Mouse (Mus musculus): ENCODE measurements around the gene Olfr603. TPM values are rescaled to one million over a fixed set of nuclear protein-coding genes. Genes with fewer than 3 reads are reported as not detected.
"Not testable (repeated sequence)": the region's sequence is repeated elsewhere in the genome, so short reads cannot be mapped to it uniquely, and the experiment has no call there.

Olfr603 gene
- polyA plus RNA-seq (2016; fragmentation: Nextera tagmentation; extraction: Ambion mirVana), result not detected in 2 replicates

DNA sequence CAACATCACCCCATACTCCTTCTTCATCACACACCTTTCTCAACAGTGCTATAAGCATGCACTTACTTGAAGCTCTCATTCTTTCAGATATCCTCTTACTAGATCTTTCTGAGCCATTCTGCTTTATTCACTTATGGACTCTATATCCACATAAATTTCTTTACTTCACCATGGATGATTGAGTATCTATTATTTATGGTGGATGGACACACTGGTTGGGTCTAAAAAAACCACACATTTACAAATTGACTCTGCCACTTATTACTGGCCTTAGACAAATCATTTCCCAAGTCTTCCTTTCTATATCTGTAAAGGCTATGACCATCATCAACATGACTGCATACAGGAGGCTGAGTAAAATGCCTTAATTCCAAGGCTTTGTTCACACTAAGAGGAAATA is at the start of gene Olfr603:
Gene Olfr603 (minus strand): TSS at position 101 of the 400 bp plus-strand sequence.
- Histone ChIP-seq H3K9me3 (replicated peaks) (no peaks in the 10 kb centered on the region), H3K4me3 (no peak within 1 kb of the TSS), H3K27ac (ENCODE audit: poor library complexity, severe bottlenecking) (no peak within 1 kb of the TSS), H3K4me1 (replicated peaks) (no peaks in the 10 kb centered on the region), H3K4me2 (no peak within 1 kb of the TSS), H3K9ac (no peak within 1 kb of the TSS), H3K27me3 (replicated peaks) (no peaks in the 10 kb centered on the region), H3K36me3 (no peaks in the 10 kb centered on the region)
- ATAC-seq (ENCODE audit: insufficient number of reproducible peaks, low FRiP score), result no peak

- 65% methylated on average over 1 of the region's 1 CpGs for WGBS
- ATAC-seq (ENCODE audit: insufficient number of reproducible peaks, low FRiP score); H3K36me3 ChIP-seq: not testable (repeated sequence)
Observed at GRCm38 (mm10) chr7:103414772-103415171, 28.8 kb upstream of the Olfr603 start, which contains the start of gene Usp17lc. Gene Usp17lc (plus strand): TSS chr7:103415072.

GRCm38 (mm10) chr7:103406521-103407055 is 20.6 kb upstream of the Olfr603 start:
- not testable (repeated sequence) for H3K4me3 ChIP-seq; H3K27ac ChIP-seq (ENCODE audit: poor library complexity, severe bottlenecking); H3K27me3 ChIP-seq (replicated peaks); H3K4me1 ChIP-seq (replicated peaks); H3K4me2 ChIP-seq; H3K9ac ChIP-seq; H3K36me3 ChIP-seq; H3K9me3 ChIP-seq (replicated peaks); ATAC-seq (ENCODE audit: insufficient number of reproducible peaks, low FRiP score)
- 60% methylated on average over 3 of the region's 3 CpGs for WGBS

More at GRCm38 (mm10) chr7:103414772-103415171, 28.8 kb upstream of the Olfr603 start, which contains the start of gene Usp17lc:
- H3K4me1 ChIP-seq (replicated peaks); H3K4me2 ChIP-seq; H3K9ac ChIP-seq; H3K27ac ChIP-seq (ENCODE audit: poor library complexity, severe bottlenecking); H3K27me3 ChIP-seq (replicated peaks); H3K9me3 ChIP-seq (replicated peaks); H3K4me3 ChIP-seq: not testable (repeated sequence)

DNA sequence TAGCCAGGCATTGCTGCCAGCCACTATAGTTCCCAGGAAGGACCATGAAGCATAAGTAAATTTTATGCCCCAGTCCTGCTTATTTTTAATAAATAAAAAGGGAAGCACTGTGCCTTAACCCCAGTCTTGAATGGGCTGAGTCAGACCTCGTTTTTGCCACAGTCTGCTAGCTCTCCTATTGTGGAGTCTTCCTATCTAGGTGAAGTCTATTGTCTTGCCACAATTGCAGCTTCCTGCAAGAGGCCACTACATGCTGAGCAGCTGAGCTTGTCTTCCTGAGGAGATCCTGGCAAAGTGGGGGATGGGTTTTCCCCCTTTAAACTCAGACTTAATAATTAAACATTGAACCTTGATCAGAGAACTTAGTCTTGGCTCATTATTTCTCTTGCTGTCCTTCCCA is 13.0 kb upstream of the Olfr603 start:
- H3K4me1 ChIP-seq (replicated peaks), result no peaks in the 10 kb centered on the region
- H3K9ac ChIP-seq, result no peak overlapping the region
- H3K27ac ChIP-seq (ENCODE audit: poor library complexity, severe bottlenecking), result no peak overlapping the region
- H3K36me3 ChIP-seq, result no peaks in the 10 kb centered on the region
- WGBS, result 9% methylated on average over 1 of the region's 1 CpGs
- H3K4me3 ChIP-seq, result no peak overlapping the region
- H3K9me3 ChIP-seq (replicated peaks), result no peaks in the 10 kb centered on the region
- no peaks in the 10 kb centered on the region for H3K27me3 ChIP-seq (replicated peaks)
- ATAC-seq (ENCODE audit: insufficient number of reproducible peaks, low FRiP score), result no peak
- no peak overlapping the region for H3K4me2 ChIP-seq

DNA sequence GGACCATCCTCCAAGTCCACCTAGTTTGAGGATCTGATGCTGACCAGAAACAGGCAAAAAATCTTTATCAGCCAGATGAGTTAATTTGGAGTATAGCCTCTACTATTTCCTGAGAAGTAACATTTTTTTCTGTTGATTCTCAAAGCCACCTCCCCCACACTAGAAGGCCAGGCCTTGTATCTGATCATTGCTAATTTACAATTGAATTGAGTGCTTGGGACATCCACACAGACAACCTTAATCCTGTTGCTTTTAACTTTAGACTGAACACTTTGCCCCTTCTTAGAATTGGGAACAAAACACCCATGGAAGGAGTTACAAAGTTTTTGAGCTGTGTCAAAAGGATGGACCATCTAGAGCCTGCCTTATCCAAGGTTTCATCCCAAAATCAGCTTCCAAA is 11.8 kb upstream of the Olfr603 start:
- no peak overlapping the region for H3K27ac ChIP-seq (ENCODE audit: poor library complexity, severe bottlenecking)
- H3K4me2 ChIP-seq, result no peak overlapping the region
- H3K4me1 ChIP-seq (replicated peaks), result no peaks in the 10 kb centered on the region
- H3K36me3 ChIP-seq, result no peaks in the 10 kb centered on the region
- ATAC-seq (ENCODE audit: insufficient number of reproducible peaks, low FRiP score), result no peak
- no peaks in the 10 kb centered on the region for H3K27me3 ChIP-seq (replicated peaks)
- no peaks in the 10 kb centered on the region for H3K9me3 ChIP-seq (replicated peaks)
- H3K4me3 ChIP-seq, result no peak overlapping the region
- H3K9ac ChIP-seq, result no peak overlapping the region

GRCm38 (mm10) chr7:103362555-103362954 is 23.4 kb downstream of the Olfr603 start, which contains the start of gene Olfr601:
Gene Olfr601 (minus strand): TSS chr7:103362655.
- no peaks in the 10 kb centered on the region for H3K9me3 ChIP-seq (replicated peaks)
- H3K4me3 ChIP-seq, result no peak within 1 kb of the TSS
- no peaks in the 10 kb centered on the region for H3K4me1 ChIP-seq (replicated peaks)
- ATAC-seq (ENCODE audit: insufficient number of reproducible peaks, low FRiP score), result no peak
- no peak within 1 kb of the TSS for H3K4me2 ChIP-seq
- H3K9ac ChIP-seq, result no peak within 1 kb of the TSS
- WGBS, result 85% methylated on average over 1 of the region's 1 CpGs
- H3K36me3 ChIP-seq, result no peaks in the 10 kb centered on the region
- no peak within 1 kb of the TSS for H3K27ac ChIP-seq (ENCODE audit: poor library complexity, severe bottlenecking)
- no peaks in the 10 kb centered on the region for H3K27me3 ChIP-seq (replicated peaks)

- no peaks in the 10 kb centered on the region for H3K4me1 ChIP-seq (replicated peaks)
- ATAC-seq (ENCODE audit: insufficient number of reproducible peaks, low FRiP score), result no peak
Observed at GRCm38 (mm10) chr7:103349569-103349968, 36.4 kb downstream of the Olfr603 start, which contains the start of gene Olfr600. Gene Olfr600 (minus strand): TSS chr7:103349669.

GRCm38 (mm10) chr7:103335617-103336016 is 50.4 kb downstream of the Olfr603 start, which contains the start of gene Olfr599:
Gene Olfr599 (plus strand): TSS chr7:103335917.
- Histone ChIP-seq H3K27ac (ENCODE audit: poor library complexity, severe bottlenecking) (no peak within 1 kb of the TSS), H3K4me1 (replicated peaks) (no peaks in the 10 kb centered on the region), H3K9ac (no peak within 1 kb of the TSS), H3K36me3 (no peaks in the 10 kb centered on the region), H3K9me3 (replicated peaks) (no peaks in the 10 kb centered on the region), H3K4me2 (no peak within 1 kb of the TSS), H3K27me3 (replicated peaks) (no peaks in the 10 kb centered on the region), H3K4me3 (no peak within 1 kb of the TSS)
- no peak for ATAC-seq (ENCODE audit: insufficient number of reproducible peaks, low FRiP score)
- WGBS, result 79% methylated on average over 1 of the region's 1 CpGs

More at GRCm38 (mm10) chr7:103349569-103349968, 36.4 kb downstream of the Olfr603 start, which contains the start of gene Olfr600:
- Histone ChIP-seq H3K36me3 (no peaks in the 10 kb centered on the region), H3K4me3 (no peak within 1 kb of the TSS), H3K9me3 (replicated peaks) (no peaks in the 10 kb centered on the region), H3K27ac (ENCODE audit: poor library complexity, severe bottlenecking) (no peak within 1 kb of the TSS), H3K27me3 (replicated peaks) (no peaks in the 10 kb centered on the region), H3K4me2 (no peak within 1 kb of the TSS), H3K9ac (no peak within 1 kb of the TSS)

Small RNA genes within 50 kb of the gene (microRNA-seq; reads per million reads assigned to microRNA genes)
- not detected for gene Gm25774

Other genes starting within 250 kb of the Olfr603 start
- not detected in 2 replicates for gene Olfr588-ps1, start 245.3 kb downstream of the Olfr603 start, polyA plus RNA-seq (2016; fragmentation: Nextera tagmentation; extraction: Ambion mirVana)
- not detected in 2 replicates for gene Olfr589, start 229.8 kb downstream of the Olfr603 start, polyA plus RNA-seq (2016; fragmentation: Nextera tagmentation; extraction: Ambion mirVana)
- not detected in 2 replicates for gene Olfr591, start 207.8 kb downstream of the Olfr603 start, polyA plus RNA-seq (2016; fragmentation: Nextera tagmentation; extraction: Ambion mirVana)
- gene Olfr592, start 201.4 kb downstream of the Olfr603 start, polyA plus RNA-seq (2016; fragmentation: Nextera tagmentation; extraction: Ambion mirVana), result not detected in 2 replicates
- not detected in 2 replicates for gene Olfr593, start 174.3 kb downstream of the Olfr603 start, polyA plus RNA-seq (2016; fragmentation: Nextera tagmentation; extraction: Ambion mirVana)
- not detected in 2 replicates for gene Olfr594, start 169.2 kb downstream of the Olfr603 start, polyA plus RNA-seq (2016; fragmentation: Nextera tagmentation; extraction: Ambion mirVana)
- not detected in 2 replicates for gene Usp17ld, start 133.7 kb downstream of the Olfr603 start, polyA plus RNA-seq (2016; fragmentation: Nextera tagmentation; extraction: Ambion mirVana)
- gene Olfr596, start 80.5 kb downstream of the Olfr603 start, polyA plus RNA-seq (2016; fragmentation: Nextera tagmentation; extraction: Ambion mirVana), result not detected in 2 replicates
- gene Olfr597, start 69.9 kb downstream of the Olfr603 start, polyA plus RNA-seq (2016; fragmentation: Nextera tagmentation; extraction: Ambion mirVana), result not detected in 2 replicates
- gene Olfr598, start 62.6 kb downstream of the Olfr603 start, polyA plus RNA-seq (2016; fragmentation: Nextera tagmentation; extraction: Ambion mirVana), result not detected in 2 replicates
- not detected in 2 replicates for gene Olfr599, start 50.3 kb downstream of the Olfr603 start, polyA plus RNA-seq (2016; fragmentation: Nextera tagmentation; extraction: Ambion mirVana)
- gene Olfr600, start 36.5 kb downstream of the Olfr603 start, polyA plus RNA-seq (2016; fragmentation: Nextera tagmentation; extraction: Ambion mirVana), result not detected in 2 replicates
- not detected in 2 replicates for gene Olfr601, start 23.5 kb downstream of the Olfr603 start, polyA plus RNA-seq (2016; fragmentation: Nextera tagmentation; extraction: Ambion mirVana)
- not detected in 2 replicates for gene Usp17lc, start 28.9 kb upstream of the Olfr603 start, polyA plus RNA-seq (2016; fragmentation: Nextera tagmentation; extraction: Ambion mirVana)
- gene Olfr605, start 59.3 kb upstream of the Olfr603 start, polyA plus RNA-seq (2016; fragmentation: Nextera tagmentation; extraction: Ambion mirVana), result not detected in 2 replicates
- gene Olfr606, start 62.9 kb upstream of the Olfr603 start, polyA plus RNA-seq (2016; fragmentation: Nextera tagmentation; extraction: Ambion mirVana), result not detected in 2 replicates
- gene Olfr607, start 78.0 kb upstream of the Olfr603 start, polyA plus RNA-seq (2016; fragmentation: Nextera tagmentation; extraction: Ambion mirVana), result 0.13 and 0.28 TPM in 2 replicates
- gene Olfr608, start 83.7 kb upstream of the Olfr603 start, polyA plus RNA-seq (2016; fragmentation: Nextera tagmentation; extraction: Ambion mirVana), result 0.17 TPM in 1 of 2 replicates, not detected in the other
- gene Olfr609, start 111.9 kb upstream of the Olfr603 start, polyA plus RNA-seq (2016; fragmentation: Nextera tagmentation; extraction: Ambion mirVana), result 0.08 TPM in 1 of 2 replicates, not detected in the other
- not detected in 2 replicates for gene Olfr610, start 125.9 kb upstream of the Olfr603 start, polyA plus RNA-seq (2016; fragmentation: Nextera tagmentation; extraction: Ambion mirVana)
- gene Olfr611, start 134.7 kb upstream of the Olfr603 start, polyA plus RNA-seq (2016; fragmentation: Nextera tagmentation; extraction: Ambion mirVana), result not detected in 2 replicates
- gene Olfr612, start 156.5 kb upstream of the Olfr603 start, polyA plus RNA-seq (2016; fragmentation: Nextera tagmentation; extraction: Ambion mirVana), result not detected in 2 replicates
- gene Olfr613, start 161.9 kb upstream of the Olfr603 start, polyA plus RNA-seq (2016; fragmentation: Nextera tagmentation; extraction: Ambion mirVana), result not detected in 2 replicates
- not detected in 2 replicates for gene Olfr615, start 169.9 kb upstream of the Olfr603 start, polyA plus RNA-seq (2016; fragmentation: Nextera tagmentation; extraction: Ambion mirVana)
- not detected in 2 replicates for gene Olfr616, start 183.0 kb upstream of the Olfr603 start, polyA plus RNA-seq (2016; fragmentation: Nextera tagmentation; extraction: Ambion mirVana)
- not detected in 2 replicates for gene Olfr617, start 186.9 kb upstream of the Olfr603 start, polyA plus RNA-seq (2016; fragmentation: Nextera tagmentation; extraction: Ambion mirVana)
- gene Olfr618, start 203.9 kb upstream of the Olfr603 start, polyA plus RNA-seq (2016; fragmentation: Nextera tagmentation; extraction: Ambion mirVana), result not detected in 2 replicates
- gene Olfr619, start 214.4 kb upstream of the Olfr603 start, polyA plus RNA-seq (2016; fragmentation: Nextera tagmentation; extraction: Ambion mirVana), result not detected in 2 replicates
- gene Olfr620, start 226.4 kb upstream of the Olfr603 start, polyA plus RNA-seq (2016; fragmentation: Nextera tagmentation; extraction: Ambion mirVana), result not detected in 2 replicates